Mouse (Mus musculus): ENCODE data around the gene Terb1. TPM values are rescaled to one million over a fixed set of nuclear protein-coding genes. Genes with fewer than 3 reads are reported as not detected.

Gene Terb1
- polyA plus RNA-seq (2015; fragmentation: Nextera tagmentation; extraction: Ambion mirVana): 0.08 and 0.16 TPM in 2 replicates

DNA sequence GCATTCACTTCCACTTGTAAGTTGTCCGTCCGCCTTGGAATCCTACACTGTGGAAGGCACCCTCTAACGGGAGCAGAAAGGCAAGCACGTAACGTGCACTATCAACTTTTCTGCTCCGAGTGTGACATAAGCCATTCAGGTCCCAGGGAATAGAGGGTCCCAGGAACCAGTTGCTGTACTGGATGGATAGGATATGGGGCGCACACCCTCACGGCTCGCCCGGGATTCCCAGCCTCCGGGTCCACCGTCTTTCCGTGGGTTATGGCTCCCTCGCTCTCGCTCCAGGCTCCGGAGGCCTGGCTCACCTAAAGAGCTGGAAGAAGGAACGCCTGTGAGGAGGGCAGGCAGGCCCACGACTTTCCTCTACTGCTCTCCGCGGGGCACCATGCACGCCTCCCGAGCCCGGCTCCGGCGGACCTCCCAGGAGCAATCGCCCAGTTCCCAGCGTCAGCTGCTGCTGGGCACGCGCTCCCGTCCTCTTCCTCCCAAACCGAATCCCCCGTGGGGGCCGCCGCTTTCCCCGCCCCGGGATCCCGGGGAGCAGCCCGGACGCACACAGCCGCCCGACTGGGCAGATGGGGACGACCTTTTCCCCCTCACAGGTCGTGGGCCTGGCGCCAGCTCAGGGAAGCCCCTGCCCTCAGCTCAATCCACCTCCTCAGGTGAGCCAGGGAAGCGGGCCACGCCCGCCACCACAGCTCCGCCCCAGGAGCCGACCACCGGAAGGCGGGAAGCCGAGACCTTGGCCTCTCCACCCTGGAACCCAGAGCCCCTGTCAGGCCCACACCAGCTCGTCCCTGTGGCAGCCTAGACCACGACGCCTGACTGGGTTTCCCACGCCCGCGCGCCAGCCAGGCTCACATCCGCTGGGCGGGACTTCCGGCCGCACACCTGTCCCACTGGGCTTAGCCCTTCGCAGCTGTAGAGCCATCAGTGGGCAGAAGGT is at the start of gene Terb1:
TSS of gene Terb1 (minus strand) at position 850 of the 946 bp plus-strand sequence.

DNA sequence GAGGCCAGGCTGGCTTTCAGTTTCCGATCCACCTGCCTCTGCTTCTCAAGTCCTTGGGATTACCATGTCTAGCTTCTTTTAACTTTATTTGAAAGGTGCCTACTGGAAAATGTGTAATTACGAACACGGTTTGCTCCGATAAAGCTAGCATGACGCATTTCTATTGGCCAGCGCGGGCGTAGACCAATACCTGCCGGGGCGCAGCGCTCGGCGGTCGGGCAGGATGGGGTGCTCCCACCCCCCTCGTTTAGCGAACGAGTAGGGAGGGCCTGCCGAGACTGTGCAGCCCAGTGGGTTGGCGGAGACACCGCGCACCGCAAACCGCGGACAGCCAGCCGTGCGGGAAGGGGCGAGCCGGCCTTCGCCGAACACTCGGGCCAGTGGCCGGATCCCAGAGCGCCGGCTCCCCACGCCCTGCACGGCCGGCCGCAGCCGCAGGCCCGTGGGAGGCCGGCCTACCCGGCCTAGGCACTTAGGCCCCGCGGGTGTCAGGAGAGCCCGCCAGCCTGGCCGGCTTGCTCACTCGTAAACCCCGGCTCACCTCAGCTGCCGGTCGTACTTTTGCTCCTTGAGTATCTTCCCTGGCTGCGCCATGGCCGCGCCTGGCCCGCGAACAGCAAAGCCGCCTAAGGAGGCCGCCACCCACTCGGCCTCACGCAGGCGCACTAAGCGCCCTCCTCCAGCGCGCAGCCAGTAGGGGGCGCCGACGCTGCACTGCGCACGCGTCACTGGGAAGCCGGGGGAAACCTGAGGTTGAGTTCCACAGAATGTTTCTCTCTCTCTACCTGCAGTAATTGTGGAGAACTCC is 24.5 kb upstream of the Terb1 start, which contains the start of the genes Nae1 and Car7:
TSS of gene Nae1 (minus strand) at position 667 of the 808 bp plus-strand sequence.
TSS of gene Car7 (plus strand) at position 719 of the 808 bp plus-strand sequence.

DNA sequence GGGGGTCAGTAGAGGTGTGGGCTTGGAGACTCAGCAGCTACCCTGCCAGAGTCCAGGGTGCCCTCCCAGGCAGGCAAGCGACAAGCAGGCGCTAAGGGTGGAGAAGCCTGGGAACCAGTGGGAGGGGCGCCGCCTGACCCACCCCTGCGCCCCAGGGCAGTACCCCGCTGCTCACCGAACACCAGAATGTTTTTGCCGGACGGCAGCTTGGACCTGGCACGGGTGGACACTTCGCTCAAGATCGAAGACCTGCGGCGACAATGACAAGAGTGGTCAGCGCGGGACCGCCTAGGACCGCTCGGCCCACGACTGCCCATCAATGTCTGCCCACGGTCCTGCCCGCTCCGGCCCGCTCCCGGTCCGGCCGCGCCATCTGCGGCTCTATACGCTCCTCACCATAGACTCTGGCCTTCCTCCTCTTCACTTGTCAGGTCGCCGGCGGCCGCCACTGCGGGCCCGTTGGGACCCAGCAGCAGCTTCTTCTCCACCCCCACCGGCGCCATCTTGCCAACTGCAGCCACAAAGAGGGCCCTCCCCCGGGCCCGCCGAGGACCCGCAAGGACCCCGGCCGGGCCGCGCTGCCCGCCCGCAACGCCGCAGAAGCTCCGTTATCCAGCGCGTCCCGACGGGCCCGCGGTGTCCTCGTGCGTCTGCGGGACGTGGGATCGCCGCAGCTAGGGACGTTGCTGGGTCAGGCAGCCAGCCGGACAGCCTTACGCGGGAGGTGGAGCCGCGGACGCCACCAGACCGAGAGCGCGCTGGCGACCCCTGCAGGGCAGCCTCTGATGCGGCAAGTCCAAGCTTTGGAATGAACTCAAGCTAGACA is 67.2 kb downstream of the Terb1 start, which contains the start of gene Dync1li2:
TSS of gene Dync1li2 (minus strand) at position 749 of the 826 bp plus-strand sequence.

Other genes starting within 250 kb of the Terb1 start
- gene Cmtm2a, start 216.7 kb downstream of the Terb1 start, polyA plus RNA-seq (2015; fragmentation: Nextera tagmentation; extraction: Ambion mirVana): 0.54 and 0.87 TPM in 2 replicates
- 0.13 and 0.30 TPM in 2 replicates for gene Gm45711, start 199.8 kb downstream of the Terb1 start, polyA plus RNA-seq (2015; fragmentation: Nextera tagmentation; extraction: Ambion mirVana)
- 0.43 and 0.47 TPM in 2 replicates for gene Cmtm1, start 199.8 kb downstream of the Terb1 start, polyA plus RNA-seq (2015; fragmentation: Nextera tagmentation; extraction: Ambion mirVana)
- not detected in 2 replicates for gene Gm11020, start 188.3 kb downstream of the Terb1 start, polyA plus RNA-seq (2015; fragmentation: Nextera tagmentation; extraction: Ambion mirVana)
- 0.33 TPM in 1 of 2 replicates, not detected in the other for gene Cmtm2b, start 187.7 kb downstream of the Terb1 start, polyA plus RNA-seq (2015; fragmentation: Nextera tagmentation; extraction: Ambion mirVana)
- gene Cmtm3, start 170.5 kb downstream of the Terb1 start, polyA plus RNA-seq (2015; fragmentation: Nextera tagmentation; extraction: Ambion mirVana): 122 and 128 TPM in 2 replicates
- 1.3 and 1.8 TPM in 2 replicates for gene Cmtm4, start 114.1 kb downstream of the Terb1 start, polyA plus RNA-seq (2015; fragmentation: Nextera tagmentation; extraction: Ambion mirVana)
- gene Dync1li2, start 66.9 kb downstream of the Terb1 start, polyA plus RNA-seq (2015; fragmentation: Nextera tagmentation; extraction: Ambion mirVana): 32.6 and 39.1 TPM in 2 replicates
- 94.0 and 97.2 TPM in 2 replicates for gene Nae1, start 24.7 kb upstream of the Terb1 start, polyA plus RNA-seq (2015; fragmentation: Nextera tagmentation; extraction: Ambion mirVana)
- 1.8 and 2.3 TPM in 2 replicates for gene Car7, start 24.8 kb upstream of the Terb1 start, polyA plus RNA-seq (2015; fragmentation: Nextera tagmentation; extraction: Ambion mirVana)
- 6.0 and 7.1 TPM in 2 replicates for gene Pdp2, start 81.5 kb upstream of the Terb1 start, polyA plus RNA-seq (2015; fragmentation: Nextera tagmentation; extraction: Ambion mirVana)
- gene Cdh16, start 114.5 kb upstream of the Terb1 start, polyA plus RNA-seq (2015; fragmentation: Nextera tagmentation; extraction: Ambion mirVana): 1.7 and 7.7 TPM in 2 replicates
- gene Rrad, start 121.4 kb upstream of the Terb1 start, polyA plus RNA-seq (2015; fragmentation: Nextera tagmentation; extraction: Ambion mirVana): 3.0 and 5.8 TPM in 2 replicates
- gene Ciao2b, start 132.1 kb upstream of the Terb1 start, polyA plus RNA-seq (2015; fragmentation: Nextera tagmentation; extraction: Ambion mirVana): 70.3 and 77.3 TPM in 2 replicates
- 3.0 and 3.2 TPM in 2 replicates for gene Ces2a, start 224.1 kb upstream of the Terb1 start, polyA plus RNA-seq (2015; fragmentation: Nextera tagmentation; extraction: Ambion mirVana)

Measured in adrenal gland, postnatal 0 days (tissue).